11 mouse cellular contexts compared by ENCODE assay signal in genomic region chr8:83576921-83577320, GRCm38 (mm10). TPM values are rescaled to one million over a fixed set of nuclear protein-coding genes. Genes with fewer than 3 reads are reported as not detected.
DNase-seq lines count a peak whose midpoint lies in the region; ATAC-seq and TF ChIP-seq lines count a peak whose summit lies in the region.
"Had no signal": no experiment of that assay in that cellular context is flagged by ENCODE, and none has a peak within 500 bp of the region (broad histone marks: within the 10 kb centered on the region; RNA-seq: fewer than 3 reads in every experiment).

No protein-coding gene starts in this region.

- no peak overlapping the region for H3K27ac ChIP-seq in forebrain, embryonic 11.5 days (ENCODE audit: low read depth, low read length)
- H3K27ac ChIP-seq in forebrain, embryonic 16.5 days (ENCODE audit: low read length) = no peak overlapping the region
- peak overlapping the region; percentile 96 for H3K27ac ChIP-seq in lung, embryonic 15.5 days
- H3K27ac ChIP-seq in heart, embryonic 16.5 days (ENCODE audit: low read length) = peak overlapping the region; percentile 95

- H3K4me3 ChIP-seq in forebrain, embryonic 11.5 days (ENCODE audit: low read depth, low read length) = no peak overlapping the region
- H3K4me3 ChIP-seq in forebrain, embryonic 16.5 days (replicated peaks; ENCODE audit: low read length) = no peak overlapping the region
- no peak overlapping the region for H3K4me3 ChIP-seq in lung, embryonic 15.5 days
- peak overlapping the region; percentile 38 for H3K4me3 ChIP-seq in heart, embryonic 16.5 days (ENCODE audit: low read length)
- no peak overlapping the region for H3K4me3 ChIP-seq in myocyte

- no peaks in the 10 kb centered on the region for H3K27me3 ChIP-seq in forebrain, embryonic 11.5 days (ENCODE audit: control insufficient read depth, insufficient read depth, low read length)
- H3K27me3 ChIP-seq in forebrain, embryonic 16.5 days (replicated peaks; ENCODE audit: control insufficient read depth, insufficient read depth, low read length) = no peaks in the 10 kb centered on the region
- no peaks in the 10 kb centered on the region for H3K27me3 ChIP-seq in lung, embryonic 15.5 days
- no peaks in the 10 kb centered on the region for H3K27me3 ChIP-seq in heart, embryonic 16.5 days (ENCODE audit: control insufficient read depth, insufficient read depth, low read length)
- H3K27me3 ChIP-seq in myocyte (ENCODE audit: control insufficient read depth, insufficient read depth, insufficient read length) = no peaks in the 10 kb centered on the region

- ATAC-seq in forebrain, embryonic 11.5 days (replicated peaks; ENCODE audit: low FRiP score) = no peak
- no peak for ATAC-seq in forebrain, embryonic 16.5 days
- ATAC-seq in lung, embryonic 15.5 days (ENCODE audit: borderline replicate concordance, extremely low read depth, low FRiP score, low TSS enrichment) = no peak
- ATAC-seq in heart, embryonic 16.5 days (replicated peaks; ENCODE audit: extremely low read depth, insufficient read depth, low FRiP score) = no peak
- ATAC-seq in frontal cortex, adult (ENCODE audit: low TSS enrichment) = no peak

- no peak overlapping the region for H3K4me2 ChIP-seq in forebrain, embryonic 11.5 days (ENCODE audit: low read depth, low read length, severe bottlenecking)
- no peak overlapping the region for H3K4me2 ChIP-seq in forebrain, embryonic 16.5 days (ENCODE audit: low read length)
- H3K4me2 ChIP-seq in lung, embryonic 15.5 days = peak overlapping the region; percentile 17
- peak overlapping the region; percentile 59 for H3K4me2 ChIP-seq in heart, embryonic 16.5 days (ENCODE audit: low read depth, low read length)
- H3K4me2 ChIP-seq in myocyte (ENCODE audit: low read depth) = peak overlapping the region; percentile 51

- no peak for TF ChIP-seq POLR2A in myocyte (IDR thresholded peaks at IDR 0.05; ENCODE audit: insufficient read length, low read depth)

- no peak overlapping the region for H3K9ac ChIP-seq in forebrain, embryonic 11.5 days (ENCODE audit: low read length)
- no peak overlapping the region for H3K9ac ChIP-seq in forebrain, embryonic 16.5 days (replicated peaks; ENCODE audit: low read depth, low read length)
- H3K9ac ChIP-seq in lung, embryonic 15.5 days = no peak overlapping the region
- peak overlapping the region; percentile 76 for H3K9ac ChIP-seq in heart, embryonic 16.5 days (ENCODE audit: low read length)

- peaks cover 38% of the 10 kb centered on the region for H3K79me2 ChIP-seq in myocyte (ENCODE audit: control insufficient read depth, insufficient read depth)

- peaks cover 9% of the 10 kb centered on the region; the same call in 1 of the 2 replicates for H3K36me3 ChIP-seq in forebrain, embryonic 11.5 days (ENCODE audit: control insufficient read depth, insufficient read depth, low read length)
- H3K36me3 ChIP-seq in forebrain, embryonic 16.5 days (ENCODE audit: control insufficient read depth, insufficient read depth) = peaks cover 4% of the 10 kb centered on the region; the same call in 1 of the 2 replicates
- peaks cover 12% of the 10 kb centered on the region for H3K36me3 ChIP-seq in lung, embryonic 15.5 days
- H3K36me3 ChIP-seq in heart, embryonic 16.5 days (ENCODE audit: control insufficient read depth, insufficient read depth) = peaks cover 6% of the 10 kb centered on the region
- H3K36me3 ChIP-seq in myocyte (ENCODE audit: control insufficient read depth, insufficient read depth) = peaks cover 3% of the 10 kb centered on the region

- 66% methylated on average over 4 of the region's 4 CpGs for WGBS in forebrain, embryonic 11.5 days
- WGBS in forebrain, embryonic 16.5 days = 83% methylated on average over 4 of the region's 4 CpGs
- WGBS in lung, embryonic 15.5 days = 46% methylated on average over 4 of the region's 4 CpGs
- WGBS in heart, embryonic 16.5 days = 46% methylated on average over 4 of the region's 4 CpGs

- H3K4me1 ChIP-seq in forebrain, embryonic 11.5 days (replicated peaks; ENCODE audit: control insufficient read depth, insufficient read depth, low read length) = 0 out of 2 replicates have a peak, but pooled peaks cover 4% of the 10 kb centered on the region
- H3K4me1 ChIP-seq in forebrain, embryonic 16.5 days (replicated peaks; ENCODE audit: control insufficient read depth, insufficient read depth, low read length) = peaks cover 22% of the 10 kb centered on the region
- peaks cover 50% of the 10 kb centered on the region for H3K4me1 ChIP-seq in lung, embryonic 15.5 days
- peaks cover 67% of the 10 kb centered on the region for H3K4me1 ChIP-seq in heart, embryonic 16.5 days (ENCODE audit: control insufficient read depth, insufficient read depth, low read length)

- no peak overlapping the region for H3ac ChIP-seq in myocyte (ENCODE audit: control insufficient read depth, insufficient read length)

- DNase-seq in forebrain, embryonic 11.5 days (ENCODE audit: low spot score) = peak; percentile 46
- no peak for DNase-seq in lung, postnatal 25 days (ENCODE audit: low spot score)
- DNase-seq in spleen, postnatal 36 days (ENCODE audit: low spot score in 2 of 2) = no peak

- H3K9me3 ChIP-seq in forebrain, embryonic 11.5 days (ENCODE audit: control insufficient read depth, low read length) = no peaks in the 10 kb centered on the region
- H3K9me3 ChIP-seq in forebrain, embryonic 16.5 days (ENCODE audit: control insufficient read depth, low read length) = no peaks in the 10 kb centered on the region
- no peaks in the 10 kb centered on the region for H3K9me3 ChIP-seq in lung, embryonic 15.5 days
- no peaks in the 10 kb centered on the region for H3K9me3 ChIP-seq in heart, embryonic 16.5 days (replicated peaks; ENCODE audit: control insufficient read depth, low read length)

TF ChIP-seq in myocyte, 11 proteins besides CTCF, POLR2A, EP300 and RAD21:
- TF ChIP-seq TCF12 (IDR thresholded peaks at IDR 0.05; ENCODE audit: insufficient read depth, poor library complexity, severe bottlenecking) = no peak
- no peak for TF ChIP-seq CEBPB (IDR thresholded peaks at IDR 0.05; ENCODE audit: insufficient read depth, poor library complexity, severe bottlenecking)
- TF ChIP-seq SRF (IDR thresholded peaks at IDR 0.05; ENCODE audit: control insufficient read depth, insufficient read length, low read depth) = no peak
- no peak for TF ChIP-seq MYOG (IDR thresholded peaks at IDR 0.05; ENCODE audit: control insufficient read depth in 1 of 3, insufficient read depth in 1 of 3, insufficient read length in 2 of 3, low read depth in 2 of 3)
- no peak for TF ChIP-seq MYOD1 (IDR thresholded peaks at IDR 0.05; ENCODE audit: control insufficient read depth in 1 of 3, insufficient read length in 2 of 3, low read depth in 2 of 3)
- no peak for TF ChIP-seq POLR2AphosphoS2 (IDR thresholded peaks at IDR 0.05; ENCODE audit: insufficient read length, low read depth)
- TF ChIP-seq USF1 (IDR thresholded peaks at IDR 0.05; ENCODE audit: low read depth) = no peak
- no peak for TF ChIP-seq TCF3 (IDR thresholded peaks at IDR 0.05; ENCODE audit: insufficient read length, low read depth)

RNA-seq across cellular contexts. Expression of gene Ndufb7, which starts 10.4 kb away (rescaled TPM):
- 333 and 339 TPM in 2 replicates for polyA plus RNA-seq in forebrain, embryonic 11.5 days (2014; fragmentation: Nextera tagmentation; extraction: Ambion mirVana)
- polyA plus RNA-seq in forebrain, embryonic 16.5 days (2015; fragmentation: Nextera tagmentation; extraction: Ambion mirVana) = 281 and 325 TPM in 2 replicates
- 316 and 363 TPM in 2 replicates for polyA plus RNA-seq in lung, embryonic 15.5 days (2015; fragmentation: Nextera tagmentation; extraction: Ambion mirVana)
- 612 and 678 TPM in 2 replicates for polyA plus RNA-seq in heart, embryonic 16.5 days (2015; fragmentation: Nextera tagmentation; extraction: Ambion mirVana)
- 421 TPM for polyA plus RNA-seq in myocyte (2012; fragmentation: generic; extraction: Trizol)

RNA-seq across cellular contexts. Expression of gene Tecr, which starts 30.9 kb away (rescaled TPM):
- polyA plus RNA-seq in forebrain, embryonic 11.5 days (2014; fragmentation: Nextera tagmentation; extraction: Ambion mirVana) = 550 and 611 TPM in 2 replicates
- polyA plus RNA-seq in forebrain, embryonic 16.5 days (2015; fragmentation: Nextera tagmentation; extraction: Ambion mirVana) = 694 and 809 TPM in 2 replicates
- 533 and 536 TPM in 2 replicates for polyA plus RNA-seq in lung, embryonic 15.5 days (2015; fragmentation: Nextera tagmentation; extraction: Ambion mirVana)
- polyA plus RNA-seq in heart, embryonic 16.5 days (2015; fragmentation: Nextera tagmentation; extraction: Ambion mirVana) = 372 and 402 TPM in 2 replicates
- 459 TPM for polyA plus RNA-seq in myocyte (2012; fragmentation: generic; extraction: Trizol)

RNA-seq across cellular contexts. Expression of gene Dnajb1, which starts 31.1 kb away (rescaled TPM):
- 73.8 and 78.5 TPM in 2 replicates for polyA plus RNA-seq in forebrain, embryonic 11.5 days (2014; fragmentation: Nextera tagmentation; extraction: Ambion mirVana)
- polyA plus RNA-seq in forebrain, embryonic 16.5 days (2015; fragmentation: Nextera tagmentation; extraction: Ambion mirVana) = 58.6 and 62.3 TPM in 2 replicates
- 63.8 and 67.4 TPM in 2 replicates for polyA plus RNA-seq in lung, embryonic 15.5 days (2015; fragmentation: Nextera tagmentation; extraction: Ambion mirVana)
- 47.8 and 49.3 TPM in 2 replicates for polyA plus RNA-seq in heart, embryonic 16.5 days (2015; fragmentation: Nextera tagmentation; extraction: Ambion mirVana)
- polyA plus RNA-seq in myocyte (2012; fragmentation: generic; extraction: Trizol) = 17.7 TPM

RNA-seq across cellular contexts. Expression of gene Olfr370, which starts 41.3 kb away (rescaled TPM):
- polyA plus RNA-seq in forebrain, embryonic 11.5 days (2014; fragmentation: Nextera tagmentation; extraction: Ambion mirVana) = not detected in 2 replicates
- polyA plus RNA-seq in forebrain, embryonic 16.5 days (2015; fragmentation: Nextera tagmentation; extraction: Ambion mirVana) = not detected in 2 replicates
- not detected in 2 replicates for polyA plus RNA-seq in lung, embryonic 15.5 days (2015; fragmentation: Nextera tagmentation; extraction: Ambion mirVana)
- polyA plus RNA-seq in heart, embryonic 16.5 days (2015; fragmentation: Nextera tagmentation; extraction: Ambion mirVana) = not detected in 2 replicates
- not detected for polyA plus RNA-seq in myocyte (2012; fragmentation: generic; extraction: Trizol)
- polyA plus RNA-seq: C2C12; liver, embryonic 16.5 days; testis, adult 2 months had no signal

Comparison
In these comparisons a context has a peak if more than half of its experiments do, and no peak if none do; other contexts are left out.
1. H3K27ac ChIP-seq: peak in lung, embryonic 15.5 days (single experiment) and heart, embryonic 16.5 days (single experiment); none in forebrain, embryonic 11.5 days (single experiment) and forebrain, embryonic 16.5 days (single experiment).
2. H3K4me2 ChIP-seq: peak in lung, embryonic 15.5 days (single experiment), heart, embryonic 16.5 days (single experiment) and myocyte (single experiment); none in forebrain, embryonic 11.5 days (single experiment) and forebrain, embryonic 16.5 days (single experiment).